Mouse (Mus musculus): ENCODE results near the gene Mettl7a1.

DNA sequence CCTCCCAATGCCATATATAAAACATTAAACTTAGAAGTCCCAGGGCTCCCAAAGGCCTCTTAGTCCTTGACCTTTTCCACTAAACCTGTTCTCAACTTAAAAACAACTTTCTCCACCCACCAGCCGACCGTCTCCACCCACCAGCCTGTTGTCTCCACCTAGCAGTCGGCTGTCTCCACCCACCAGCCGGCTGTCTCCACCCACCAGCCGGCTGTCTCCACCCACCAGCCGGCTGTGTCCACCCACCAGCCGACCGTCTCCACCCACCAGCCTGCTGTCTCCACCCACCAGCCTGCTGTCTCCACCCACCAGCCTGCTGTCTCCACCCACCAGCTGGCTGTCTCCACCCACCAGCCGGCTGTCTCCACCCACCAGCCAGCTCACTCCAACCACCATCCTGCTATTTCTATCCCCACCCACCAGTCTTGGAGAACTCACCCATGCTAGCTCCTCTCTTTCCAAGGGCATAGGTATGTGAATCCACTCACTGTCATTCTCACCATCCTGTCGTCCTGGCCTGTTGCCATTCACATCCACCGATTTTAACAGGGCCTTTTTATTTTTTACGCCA lies 20.2 kb downstream of the Mettl7a1 start:
- TF ChIP-seq CTCF (IDR thresholded peaks at IDR 0.05; ENCODE audit: borderline replicate concordance, insufficient read depth, low read length) (no peak), POLR2A (IDR thresholded peaks at IDR 0.05; ENCODE audit: low read depth, low read length) (no peak)

All from embryonic fibroblast, embryonic 13.5 days (primary cell).